Mouse (Mus musculus) megakaryocyte, embryonic 14.5 days (primary cell): ENCODE measurements around the gene Fzr1.

Experiments
- FLI1 ChIP-seq: IDR thresholded peaks from 2 replicates; pipeline ENCODE4 v1.6.1; 2012; ENCODE audit warnings: low read length, inconsistent platforms, mixed read lengths
- GATA1 ChIP-seq: IDR thresholded peaks from 3 replicates; pipeline ENCODE4 v1.6.1; 2012; ENCODE audit warnings: mixed read lengths, low read length, inconsistent platforms, borderline replicate concordance

- no peak for TF ChIP-seq FLI1
- no peak for TF ChIP-seq GATA1
These were observed 42.9 kb upstream of the Fzr1 start for GRCm38 (mm10) chr10:81421041-81421796.
